Comparison of ENCODE assay signal across 24 mouse cellular contexts in the genomic region with DNA sequence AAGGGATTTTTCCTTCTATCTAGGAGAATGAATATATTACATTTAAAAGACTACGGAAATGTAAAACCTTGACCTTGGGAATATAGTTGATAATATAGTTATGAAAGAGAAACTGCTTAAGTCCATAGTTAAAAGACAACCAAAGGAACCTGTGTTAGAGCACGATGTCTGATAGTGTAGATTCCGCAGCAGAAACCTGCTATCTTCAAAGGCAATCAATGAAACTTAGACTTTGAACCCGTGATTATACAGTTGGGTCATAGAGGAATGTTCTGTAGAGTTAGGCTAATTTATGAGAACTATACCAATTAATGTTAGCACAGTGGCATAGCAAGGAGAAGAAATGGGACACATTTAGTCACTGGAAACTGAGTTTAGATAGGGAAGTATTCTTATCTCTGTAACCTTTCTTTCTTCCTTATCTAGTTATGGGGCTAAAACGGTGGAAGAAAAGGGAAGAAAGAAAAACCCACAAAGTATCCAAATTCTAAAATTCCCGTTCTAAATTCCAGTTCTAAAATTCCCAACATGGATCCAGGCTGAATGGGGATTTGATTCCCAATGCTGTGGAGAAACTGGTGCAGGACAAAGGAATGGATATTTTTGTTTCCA.
"Had no signal": no experiment of that assay in that cellular context is flagged by ENCODE, and none has a peak within 500 bp of the region (broad histone marks: within the 10 kb centered on the region; RNA-seq: fewer than 3 reads in every experiment).

No protein-coding gene starts in this region.

- H3K4me3 ChIP-seq: heart, adult 2 months; heart, embryonic 13.5 days; heart, embryonic 15.5 days; hindbrain, embryonic 13.5 days; hindbrain, embryonic 15.5 days; layer of hippocampus, adult 2 months; limb, embryonic 10.5 days; limb, embryonic 12.5 days; liver, embryonic 12.5 days had no signal

- H3K4me2 ChIP-seq: heart, embryonic 11.5 days; heart, embryonic 13.5 days; heart, embryonic 15.5 days; hindbrain, embryonic 13.5 days; hindbrain, embryonic 15.5 days; limb, embryonic 12.5 days; liver, embryonic 12.5 days had no signal

- H3K9me3 ChIP-seq: heart, embryonic 13.5 days; heart, embryonic 15.5 days; hindbrain, embryonic 13.5 days; hindbrain, embryonic 15.5 days; limb, embryonic 10.5 days; liver, embryonic 12.5 days had no signal

- H3K9ac ChIP-seq: heart, embryonic 13.5 days; heart, embryonic 15.5 days; hindbrain, embryonic 13.5 days; hindbrain, embryonic 15.5 days; limb, embryonic 12.5 days; liver, embryonic 12.5 days; liver, embryonic 14.5 days had no signal

- H3K27ac ChIP-seq: heart, adult 2 months; heart, embryonic 13.5 days; heart, embryonic 15.5 days; hindbrain, embryonic 13.5 days; hindbrain, embryonic 15.5 days; hindbrain, postnatal 0 days; layer of hippocampus, adult 2 months; limb, embryonic 10.5 days; limb, embryonic 12.5 days; liver, embryonic 12.5 days; liver, embryonic 14.5 days had no signal

- DNase-seq: gastrocnemius, postnatal 14 days; gastrocnemius, postnatal 36 days; heart, adult 11 months; heart, adult 2 months; heart, postnatal 14 days; heart, postnatal 36 days; kidney, adult 18-20 months; kidney, adult 8-10 months; kidney, postnatal 10 days; kidney, postnatal 25 days; kidney, postnatal 4 days; layer of hippocampus, postnatal 36 days; liver had no signal

- H3K27me3 ChIP-seq: heart, embryonic 13.5 days; heart, embryonic 15.5 days; hindbrain, embryonic 13.5 days; hindbrain, embryonic 15.5 days; limb, embryonic 12.5 days; liver, embryonic 12.5 days had no signal

- ATAC-seq: hindbrain, postnatal 0 days; liver, embryonic 12.5 days had no signal
